Mouse (Mus musculus): ENCODE data around the gene Gm6899. TPM values are rescaled to one million over a fixed set of nuclear protein-coding genes. Genes with fewer than 3 reads are reported as not detected.

Gm6899 gene
- total and polyA plus RNA-seq, 2 experiments from 2014 or later, result not detected

GRCm38 (mm10) chr11:26601571-26602175 is 8.6 kb downstream of the Gm6899 start:
- no peaks in the 10 kb centered on the region for H3K9me3 ChIP-seq (ENCODE audit: low read length)
- WGBS, result 92% methylated on average over 2 of the region's 2 CpGs

GRCm38 (mm10) chr11:26604061-26604655 is 11.1 kb downstream of the Gm6899 start:
- no peaks in the 10 kb centered on the region for H3K27me3 ChIP-seq (ENCODE audit: insufficient read depth, low read length)
- TF ChIP-seq CTCF (IDR thresholded peaks at IDR 0.05; ENCODE audit: low read depth), result no peak
- H3K4me1 ChIP-seq (ENCODE audit: insufficient read depth), result no peaks in the 10 kb centered on the region
- no peak overlapping the region for H3K4me2 ChIP-seq (ENCODE audit: low read depth)
- no peak overlapping the region for H3K9ac ChIP-seq
- H3K9me3 ChIP-seq (ENCODE audit: low read length), result no peaks in the 10 kb centered on the region
- no peak overlapping the region for H3K4me3 ChIP-seq (ENCODE audit: low read depth, low read length)
- no peaks in the 10 kb centered on the region for H3K36me3 ChIP-seq (ENCODE audit: insufficient read depth)
- 89% methylated on average over 1 of the region's 1 CpGs for WGBS
- no peak overlapping the region for H3K27ac ChIP-seq (ENCODE audit: low read depth, low read length)
- DNase-seq (no peak), ATAC-seq (no peak)

More at GRCm38 (mm10) chr11:26601571-26602175, 8.6 kb downstream of the Gm6899 start:
- Histone ChIP-seq H3K36me3 (ENCODE audit: insufficient read depth) (no peaks in the 10 kb centered on the region), H3K27me3 (ENCODE audit: insufficient read depth, low read length) (no peaks in the 10 kb centered on the region), H3K9ac (no peak overlapping the region), H3K4me3 (ENCODE audit: low read depth, low read length) (no peak overlapping the region), H3K4me2 (ENCODE audit: low read depth) (no peak overlapping the region), H3K27ac (ENCODE audit: low read depth, low read length) (no peak overlapping the region), H3K4me1 (ENCODE audit: insufficient read depth) (no peaks in the 10 kb centered on the region)
- ATAC-seq (no peak), DNase-seq (no peak)
- no peak for TF ChIP-seq CTCF (IDR thresholded peaks at IDR 0.05; ENCODE audit: low read depth)

GRCm38 (mm10) chr11:26608795-26609194 is 15.8 kb downstream of the Gm6899 start:
- ATAC-seq, result peak; percentile 93
- H3K9me3 ChIP-seq (ENCODE audit: low read length), result no peaks in the 10 kb centered on the region
- no peak overlapping the region for H3K27ac ChIP-seq (ENCODE audit: low read depth, low read length)
- WGBS, result 59% methylated on average over 10 of the region's 10 CpGs
- no peak overlapping the region for H3K9ac ChIP-seq
- no peak overlapping the region for H3K4me3 ChIP-seq (ENCODE audit: low read depth, low read length)
- no peaks in the 10 kb centered on the region for H3K27me3 ChIP-seq (ENCODE audit: insufficient read depth, low read length)
- H3K4me1 ChIP-seq (ENCODE audit: insufficient read depth), result no peaks in the 10 kb centered on the region
- no peak for TF ChIP-seq CTCF (IDR thresholded peaks at IDR 0.05; ENCODE audit: low read depth)
- H3K4me2 ChIP-seq (ENCODE audit: low read depth), result no peak overlapping the region
- H3K36me3 ChIP-seq (ENCODE audit: insufficient read depth), result no peaks in the 10 kb centered on the region
- DNase-seq, result peak; percentile 62

GRCm38 (mm10) chr11:26618475-26619223 is 25.6 kb downstream of the Gm6899 start:
- TF ChIP-seq CTCF (IDR thresholded peaks at IDR 0.05; ENCODE audit: low read depth), result no peak
- ATAC-seq, result no peak
- Histone ChIP-seq H3K27me3 (ENCODE audit: insufficient read depth, low read length) (no peaks in the 10 kb centered on the region), H3K36me3 (ENCODE audit: insufficient read depth) (no peaks in the 10 kb centered on the region), H3K27ac (ENCODE audit: low read depth, low read length) (no peak overlapping the region), H3K4me1 (ENCODE audit: insufficient read depth) (no peaks in the 10 kb centered on the region), H3K4me2 (ENCODE audit: low read depth) (no peak overlapping the region), H3K9me3 (ENCODE audit: low read length) (no peaks in the 10 kb centered on the region), H3K9ac (no peak overlapping the region), H3K4me3 (ENCODE audit: low read depth, low read length) (no peak overlapping the region)
- 93% methylated on average over 2 of the region's 2 CpGs for WGBS
- no peak for DNase-seq

- no peak for TF ChIP-seq CTCF (IDR thresholded peaks at IDR 0.05; ENCODE audit: low read depth)
- no peak for ATAC-seq
- Histone ChIP-seq H3K9me3 (ENCODE audit: low read length) (no peaks in the 10 kb centered on the region), H3K4me3 (ENCODE audit: low read depth, low read length) (no peak overlapping the region), H3K4me2 (ENCODE audit: low read depth) (no peak overlapping the region), H3K36me3 (ENCODE audit: insufficient read depth) (no peaks in the 10 kb centered on the region), H3K4me1 (ENCODE audit: insufficient read depth) (no peaks in the 10 kb centered on the region), H3K27me3 (ENCODE audit: insufficient read depth, low read length) (no peaks in the 10 kb centered on the region), H3K9ac (no peak overlapping the region), H3K27ac (ENCODE audit: low read depth, low read length) (no peak overlapping the region)
- 83% methylated on average over 5 of the region's 5 CpGs for WGBS
- DNase-seq, result no peak
These were observed 29.7 kb downstream of the Gm6899 start for GRCm38 (mm10) chr11:26622727-26623126.

- 92% methylated on average over 1 of the region's 1 CpGs for WGBS
- H3K4me3 ChIP-seq (ENCODE audit: low read depth, low read length), result no peak overlapping the region
- H3K36me3 ChIP-seq (ENCODE audit: insufficient read depth), result no peaks in the 10 kb centered on the region
- no peaks in the 10 kb centered on the region for H3K9me3 ChIP-seq (ENCODE audit: low read length)
- TF ChIP-seq CTCF (IDR thresholded peaks at IDR 0.05; ENCODE audit: low read depth), result no peak
- no peak overlapping the region for H3K27ac ChIP-seq (ENCODE audit: low read depth, low read length)
- no peaks in the 10 kb centered on the region for H3K4me1 ChIP-seq (ENCODE audit: insufficient read depth)
- ATAC-seq, result no peak
- no peaks in the 10 kb centered on the region for H3K27me3 ChIP-seq (ENCODE audit: insufficient read depth, low read length)
- H3K4me2 ChIP-seq (ENCODE audit: low read depth), result no peak overlapping the region
- no peak overlapping the region for H3K9ac ChIP-seq
- no peak for DNase-seq
These were observed 43.2 kb downstream of the Gm6899 start for GRCm38 (mm10) chr11:26636239-26636638.

GRCm38 (mm10) chr11:26640314-26640785 is 47.3 kb downstream of the Gm6899 start:
- DNase-seq, result no peak
- Histone ChIP-seq H3K36me3 (ENCODE audit: insufficient read depth) (no peaks in the 10 kb centered on the region), H3K9ac (no peak overlapping the region), H3K9me3 (ENCODE audit: low read length) (no peaks in the 10 kb centered on the region), H3K27ac (ENCODE audit: low read depth, low read length) (no peak overlapping the region), H3K4me2 (ENCODE audit: low read depth) (no peak overlapping the region), H3K4me1 (ENCODE audit: insufficient read depth) (no peaks in the 10 kb centered on the region), H3K27me3 (ENCODE audit: insufficient read depth, low read length) (no peaks in the 10 kb centered on the region), H3K4me3 (ENCODE audit: low read depth, low read length) (no peak overlapping the region)
- ATAC-seq, result no peak
- WGBS, result 79% methylated on average over 8 of the region's 8 CpGs
- TF ChIP-seq CTCF (IDR thresholded peaks at IDR 0.05; ENCODE audit: low read depth), result no peak
